Mouse (Mus musculus) liver, embryonic 14.5 days (tissue): Measurements from ENCODE around the gene Map10. TPM values are rescaled to one million over a fixed set of nuclear protein-coding genes. Genes with fewer than 3 reads are reported as not detected.

Experiments used
- ATAC-seq: fragments of 200-750 bp; cut with Nextera tagmentation; 2 replicates; pipeline ENCODE4 v1.8.0; 2017; ENCODE audit warnings: moderate number of reproducible peaks, mild to moderate bottlenecking, moderate library complexity; ENCODE audit not compliant: insufficient read depth
- DNase-seq, 3 experiments: peaks; one replicate each; pipeline ENCODE4 v3.0.0-alpha.2; 2012 to 2013; ENCODE audit warnings: low read depth in 3 of 3, low spot score in 3 of 3
- H3K27ac ChIP-seq: fragments of 300-500 bp; sonication (generic); 2 replicates; pipeline ENCODE4 v1.5.1; 2014; ENCODE audit warnings: moderate library complexity, mild to moderate bottlenecking, control low read depth, inconsistent platforms
- H3K27me3 ChIP-seq: fragments of 300-500 bp; sonication (generic); 2 replicates; pipeline ENCODE4 v1.6.1; 2014; ENCODE audit warnings: mild to moderate bottlenecking, low read length, moderate library complexity; ENCODE audit not compliant: control insufficient read depth, insufficient read depth
- H3K36me3 ChIP-seq: fragments of 300-500 bp; sonication (generic); replicated peaks from 2 replicates; pipeline ENCODE4 v1.6.1; 2014; ENCODE audit warnings: low read depth; ENCODE audit not compliant: control insufficient read depth, insufficient read depth
- H3K4me1 ChIP-seq, 2 experiments: fragments of 200-500 bp in 1 of 2; fragments of 300-500 bp in 1 of 2; sonication (generic) in 1 of 2; replicated peaks; 2 replicates each; pipeline ENCODE4 v1.6.1; 2012 to 2014; ENCODE audit warnings: antibody characterized with exemption in 1 of 2, inconsistent platforms in 1 of 2, low read length in 1 of 2; ENCODE audit not compliant: control insufficient read depth in 2 of 2, insufficient read depth in 2 of 2
- H3K4me2 ChIP-seq: fragments of 300-500 bp; sonication (generic); 2 replicates; pipeline ENCODE4 v1.6.1; 2014; ENCODE audit warnings: low read depth, mild to moderate bottlenecking, control low read depth, moderate library complexity
- H3K4me3 ChIP-seq, 2 experiments: fragments of 200-500 bp in 1 of 2; fragments of 300-500 bp in 1 of 2; sonication (generic) in 1 of 2; 2 replicates each; pipeline ENCODE4 v1.5.1; 2012 to 2014; ENCODE audit warnings: low read depth in 2 of 2, low read length in 2 of 2, mild to moderate bottlenecking in 2 of 2, control low read depth in 1 of 2, inconsistent platforms in 1 of 2, moderate library complexity in 1 of 2; ENCODE audit not compliant: insufficient read depth in 1 of 2
- H3K9ac ChIP-seq: fragments of 300-500 bp; sonication (generic); replicated peaks from 2 replicates; pipeline ENCODE4 v1.6.1; 2014; ENCODE audit warnings: mild to moderate bottlenecking, control low read depth, moderate library complexity
- H3K9me3 ChIP-seq: fragments of 300-500 bp; sonication (generic); 2 replicates; pipeline ENCODE4 v1.6.1; 2016; ENCODE audit warnings: low read length, mixed read lengths; ENCODE audit not compliant: control insufficient read depth
- CTCF ChIP-seq: IDR thresholded peaks from 2 replicates; pipeline ENCODE4 v1.5.1; 2016; ENCODE audit warnings: antibody characterized with exemption, low read depth, control low read depth
- EP300 ChIP-seq: IDR thresholded peaks from 2 replicates; pipeline ENCODE4 v1.6.1; 2016; ENCODE audit warnings: antibody characterized with exemption, low read depth
- WGBS: fragments of 180-500 bp; shearing (Covaris S2); extraction: QIAGEN DNeasy Blood & Tissue Kit; methylation state at CpG from one replicate; pipeline ENCODE4 v1.1.7; 2014; ENCODE audit not compliant: insufficient replicate concordance; 5-methylcytosine and 5-hydroxymethylcytosine counted together
- polyA plus RNA-seq, 2 experiments: library from polyadenylated mRNA; depleted of rRNA in 1 of 2; stranded (reverse) in 1 of 2; unstranded in 1 of 2; fragments of >200 nt; fragmentation: Nextera tagmentation in 1 of 2; extraction: Ambion mirVana in 1 of 2; gene quantifications; 2 replicates each; pipeline versions ENCODE4 v1.2.1 to v1.2.3; 2012 to 2014

Map10 gene
- polyA plus RNA-seq, 2 experiments: 0.28 to 0.89 TPM

GRCm38 (mm10) chr8:125718914-125719313, 49.3 kb downstream of the Map10 start:
- no peak for ATAC-seq
- TF ChIP-seq CTCF (peak; percentile 77), EP300 (no peak)
- Histone ChIP-seq H3K4me1 (no peaks in the 10 kb centered on the region; a peak in 1 of 4 replicates), H3K27ac (no peak overlapping the region), H3K4me3 (no peak overlapping the region), H3K27me3 (no peaks in the 10 kb centered on the region; the same call in 1 of the 2 replicates), H3K4me2 (no peak overlapping the region), H3K9me3 (no peaks in the 10 kb centered on the region), H3K9ac (no peak overlapping the region), H3K36me3 (no peaks in the 10 kb centered on the region)
- 41% methylated on average over 4 of the region's 4 CpGs for WGBS
- peak in 1 of 3 experiments; percentile 17 for DNase-seq

- Histone ChIP-seq H3K27ac (no peak overlapping the region), H3K9ac (no peak overlapping the region), H3K4me3 (no peak overlapping the region), H3K9me3 (no peaks in the 10 kb centered on the region), H3K4me1 (peaks cover 0 to 6% of the 10 kb centered on the region in 2 experiments; a peak in 2 of 4 replicates), H3K36me3 (no peaks in the 10 kb centered on the region), H3K27me3 (no peaks in the 10 kb centered on the region), H3K4me2 (no peak overlapping the region)
- 77% methylated on average over 7 of the region's 7 CpGs for WGBS
- no peak for ATAC-seq
- TF ChIP-seq CTCF (no peak), EP300 (no peak)
- DNase-seq: no peak
Observed at GRCm38 (mm10) chr8:125722675-125723074, 53.1 kb downstream of the Map10 start.

Other genes starting within 250 kb of the Map10 start
- gene Sipa1l2, start 100.0 kb upstream of the Map10 start, polyA plus RNA-seq (2012; rRNA removed): 0.64 and 0.69 TPM in 2 replicates
- 0.39 and 0.47 TPM in 2 replicates for gene Sipa1l2, start 100.0 kb upstream of the Map10 start, polyA plus RNA-seq (2014; fragmentation: Nextera tagmentation; extraction: Ambion mirVana)
- gene Ntpcr, start 60.1 kb downstream of the Map10 start, polyA plus RNA-seq (2012; rRNA removed): 10.1 and 12.6 TPM in 2 replicates
- gene Ntpcr, start 60.1 kb downstream of the Map10 start, polyA plus RNA-seq (2014; fragmentation: Nextera tagmentation; extraction: Ambion mirVana): 13.9 and 14.7 TPM in 2 replicates
- gene Pcnx2, start 228.5 kb downstream of the Map10 start, polyA plus RNA-seq (2012; rRNA removed): 0.17 and 0.19 TPM in 2 replicates
- 0.05 TPM in 1 of 2 replicates, not detected in the other for gene Pcnx2, start 228.5 kb downstream of the Map10 start, polyA plus RNA-seq (2014; fragmentation: Nextera tagmentation; extraction: Ambion mirVana)
- 0.04 TPM in 2 replicates for gene Map3k21, start 240.6 kb downstream of the Map10 start, polyA plus RNA-seq (2012; rRNA removed)
- 0.01 and 0.11 TPM in 2 replicates for gene Map3k21, start 240.6 kb downstream of the Map10 start, polyA plus RNA-seq (2014; fragmentation: Nextera tagmentation; extraction: Ambion mirVana)